Mouse (Mus musculus): ENCODE measurements at regions not wholly inside any gene's neighbourhood (a gene's known extent, or its start where the extent isn't known, plus 50 kb on each side); places are given as distances from the start of the nearest gene placed in this dataset.

- Histone ChIP-seq H3K4me1 (no peaks in the 10 kb centered on the region), H3K27me3 (no peaks in the 10 kb centered on the region), H3K9me3 (replicated peaks) (no peaks in the 10 kb centered on the region), H3K4me2 (replicated peaks) (no peak overlapping the region), H3K27ac (no peak overlapping the region), H3K36me3 (no peaks in the 10 kb centered on the region), H3K4me3 (no peak overlapping the region), H3K9ac (no peak overlapping the region)
- WGBS, result 68% methylated on average over 1 of the region's 1 CpGs
- no peak for ATAC-seq (ENCODE audit: low FRiP score)
Measured at GRCm38 (mm10) chr7:94305602-94306001, 1225.9 kb downstream of the Fam181b start.

DNA sequence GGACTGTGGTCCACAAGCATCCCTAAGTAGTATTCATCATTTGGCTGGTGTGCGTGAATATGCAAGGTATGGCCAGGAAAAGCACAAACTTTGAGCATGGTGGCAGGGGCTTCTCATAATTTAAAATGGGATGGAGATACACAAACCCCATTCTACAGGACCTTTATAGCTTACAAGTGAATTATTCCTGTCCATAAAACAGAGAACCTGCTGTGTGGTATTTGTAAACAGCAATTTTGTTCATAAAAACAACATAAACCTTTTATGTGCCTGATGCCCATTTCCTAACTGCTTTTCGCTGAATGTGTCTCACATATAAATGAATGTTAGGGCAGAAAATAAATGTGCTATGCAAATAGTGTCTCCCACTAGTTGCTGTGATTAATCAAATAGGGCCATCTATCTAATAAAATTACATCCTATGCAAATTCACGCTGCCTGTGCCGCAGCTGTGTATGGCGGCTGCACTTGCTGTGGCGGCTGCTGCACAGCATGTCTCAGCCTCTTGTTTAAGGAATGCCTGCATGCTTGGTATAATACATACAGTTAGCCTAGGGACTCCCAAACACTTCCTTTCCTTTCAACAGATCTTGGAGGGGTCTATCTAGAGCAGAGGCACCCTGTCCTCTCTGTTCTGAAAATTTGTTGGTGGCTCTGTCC is 1235.4 kb downstream of the Fam181b start:
- H3K27me3 ChIP-seq, result no peaks in the 10 kb centered on the region
- H3K9me3 ChIP-seq (replicated peaks), result no peaks in the 10 kb centered on the region
- 83% methylated on average over 6 of the region's 6 CpGs for WGBS
- H3K27ac ChIP-seq, result no peak overlapping the region
- no peak overlapping the region for H3K9ac ChIP-seq
- no peak overlapping the region for H3K4me3 ChIP-seq
- H3K4me1 ChIP-seq, result no peaks in the 10 kb centered on the region
- ATAC-seq (ENCODE audit: low FRiP score), result no peak
- H3K4me2 ChIP-seq (replicated peaks), result no peak overlapping the region
- no peaks in the 10 kb centered on the region for H3K36me3 ChIP-seq

GRCm38 (mm10) chr7:94332601-94333000 is 1252.9 kb downstream of the Fam181b start:
- Histone ChIP-seq H3K36me3 (no peaks in the 10 kb centered on the region), H3K4me1 (no peaks in the 10 kb centered on the region), H3K9me3 (replicated peaks) (no peaks in the 10 kb centered on the region), H3K27me3 (no peaks in the 10 kb centered on the region), H3K4me2 (replicated peaks) (no peak overlapping the region), H3K9ac (no peak overlapping the region), H3K27ac (no peak overlapping the region), H3K4me3 (no peak overlapping the region)
- no peak for ATAC-seq (ENCODE audit: low FRiP score)
